Mouse (Mus musculus): ENCODE measurements at regions not wholly inside any gene's neighbourhood (a gene's known extent, or its start where the extent isn't known, plus 50 kb on each side); places are given as distances from the start of the nearest gene placed in this dataset.
"Not testable (repeated sequence)": the region's sequence is repeated elsewhere in the genome, so short reads cannot be mapped to it uniquely, and the experiment has no call there.

DNA sequence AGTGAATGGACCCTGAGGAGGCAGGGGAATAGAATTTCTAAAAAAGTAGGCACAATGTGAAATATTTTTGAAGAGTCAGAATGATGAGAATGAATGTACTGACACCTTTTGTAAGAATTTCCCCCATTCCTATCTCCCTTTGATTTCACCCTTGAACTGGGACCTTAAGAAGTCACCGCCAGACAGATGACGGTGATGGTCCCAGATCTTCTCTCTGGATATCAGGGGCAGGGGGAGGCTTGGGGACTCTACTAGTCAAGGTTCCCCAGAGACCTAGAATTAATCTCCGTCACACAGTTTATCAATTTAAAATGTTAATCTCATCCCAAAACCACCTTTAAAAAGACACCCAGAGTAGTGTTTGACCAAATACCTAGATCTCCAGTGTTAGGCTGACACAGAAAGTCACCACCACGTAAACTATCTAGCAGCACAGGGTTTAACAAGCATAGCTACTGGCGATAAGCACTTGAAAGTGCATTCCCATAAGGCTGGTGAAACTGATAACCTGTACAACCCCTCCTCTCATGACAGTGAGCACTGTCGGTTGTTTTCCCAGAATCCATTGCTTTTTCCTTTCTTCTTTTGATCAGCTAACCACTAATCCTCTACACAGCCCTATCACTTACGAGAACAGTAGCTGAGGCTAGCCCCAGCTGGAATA is 163.5 kb upstream of the Cdkn3 start:
- intact Hi-C loops (cut with DNase I), result no loop called here
- no peak for DNase-seq

DNA sequence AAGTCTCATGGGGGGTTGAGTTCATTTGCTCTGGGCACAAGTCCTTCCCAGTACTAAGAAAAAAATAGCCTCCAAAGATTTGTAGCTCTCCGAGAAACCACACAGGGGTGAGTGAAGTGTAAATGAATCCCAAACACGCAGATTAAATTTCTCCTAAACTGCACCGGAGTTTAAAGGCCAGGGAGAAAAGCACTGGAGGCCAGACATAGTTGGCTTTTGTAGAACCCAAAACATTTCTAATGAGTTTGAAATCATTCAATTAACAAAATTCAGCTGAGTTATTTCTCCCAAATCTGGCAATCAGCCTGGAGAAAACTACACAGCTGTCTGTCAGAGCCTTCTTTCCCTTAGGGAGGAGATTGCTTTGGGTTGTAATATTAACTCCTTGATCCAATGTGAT is 166.2 kb upstream of the Cdkn3 start:
- intact Hi-C loops (cut with DNase I), result no loop called here
- DNase-seq, result no peak

DNA sequence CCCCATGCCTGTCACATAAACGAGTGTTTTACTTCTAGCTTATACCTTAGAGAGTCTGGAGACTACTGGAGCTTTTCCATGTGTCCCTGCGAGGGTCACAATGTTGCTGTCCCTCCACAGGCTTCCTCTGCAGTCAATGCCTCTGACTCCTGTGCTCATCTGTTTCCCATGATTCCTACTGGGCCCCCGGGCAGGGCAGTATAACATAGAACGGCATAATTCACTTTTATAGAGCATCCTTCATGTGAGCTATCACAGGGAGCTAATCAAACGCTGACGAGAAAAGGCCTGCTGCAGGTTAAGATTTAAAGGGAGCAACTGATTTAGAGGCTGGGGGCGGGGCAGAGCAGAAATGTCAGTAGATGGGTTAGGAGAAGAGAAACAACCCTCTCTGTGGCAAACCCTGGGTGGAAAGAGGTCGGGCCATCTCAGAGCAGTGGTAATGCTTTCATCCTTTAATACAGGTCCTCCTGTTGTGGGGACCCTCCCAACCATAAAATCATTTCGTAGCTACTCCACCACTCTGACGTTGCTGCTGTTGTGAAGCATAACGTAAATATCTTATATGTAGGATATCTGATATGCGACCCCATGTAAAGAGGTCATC is 168.5 kb upstream of the Cdkn3 start:
- no peak for DNase-seq
- intact Hi-C loops (cut with DNase I), result no loop called here

DNA sequence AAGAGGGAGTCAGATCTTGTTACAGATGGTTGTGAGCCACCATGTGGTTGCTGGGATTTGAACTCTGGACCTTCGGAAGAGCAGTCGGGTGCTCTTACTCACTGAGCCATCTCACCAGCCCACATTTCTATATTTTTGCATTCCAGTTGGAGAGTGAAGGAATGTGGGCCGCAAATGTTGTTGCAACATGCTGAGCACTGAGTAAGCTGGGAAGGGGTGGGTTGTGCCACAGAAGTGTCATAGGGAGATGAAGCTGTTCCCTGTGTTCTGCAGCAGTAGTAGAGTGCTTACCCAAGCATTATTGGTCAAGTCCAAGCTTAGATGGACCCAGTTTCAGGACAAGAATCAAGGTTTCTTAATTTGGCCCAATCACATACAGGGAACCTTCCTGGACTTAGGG is 169.1 kb upstream of the Cdkn3 start:
- DNase-seq, result no peak
- intact Hi-C loops (cut with DNase I), result no loop called here

DNA sequence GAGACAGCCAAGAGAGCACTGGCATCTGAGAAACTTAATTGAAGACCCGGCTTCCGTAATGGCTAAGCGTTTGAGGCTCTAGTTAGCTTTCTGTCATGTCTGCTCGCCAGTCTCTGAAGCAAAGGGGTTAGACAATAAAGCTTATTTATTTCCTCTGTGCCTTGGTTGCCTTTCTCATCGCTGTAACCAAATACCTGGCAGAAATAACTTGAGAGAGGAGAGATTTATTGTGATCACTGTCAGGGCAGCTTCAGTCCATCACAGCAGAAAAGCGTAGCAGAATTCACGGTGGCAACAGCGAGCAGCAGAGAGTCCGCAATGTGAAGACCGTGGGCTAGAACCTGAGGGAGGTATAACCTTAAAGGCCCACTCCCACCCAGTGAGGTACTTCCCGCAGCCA is 174.2 kb upstream of the Cdkn3 start:
- intact Hi-C loops (cut with DNase I), result no loop called here
- DNase-seq, result no peak

DNA sequence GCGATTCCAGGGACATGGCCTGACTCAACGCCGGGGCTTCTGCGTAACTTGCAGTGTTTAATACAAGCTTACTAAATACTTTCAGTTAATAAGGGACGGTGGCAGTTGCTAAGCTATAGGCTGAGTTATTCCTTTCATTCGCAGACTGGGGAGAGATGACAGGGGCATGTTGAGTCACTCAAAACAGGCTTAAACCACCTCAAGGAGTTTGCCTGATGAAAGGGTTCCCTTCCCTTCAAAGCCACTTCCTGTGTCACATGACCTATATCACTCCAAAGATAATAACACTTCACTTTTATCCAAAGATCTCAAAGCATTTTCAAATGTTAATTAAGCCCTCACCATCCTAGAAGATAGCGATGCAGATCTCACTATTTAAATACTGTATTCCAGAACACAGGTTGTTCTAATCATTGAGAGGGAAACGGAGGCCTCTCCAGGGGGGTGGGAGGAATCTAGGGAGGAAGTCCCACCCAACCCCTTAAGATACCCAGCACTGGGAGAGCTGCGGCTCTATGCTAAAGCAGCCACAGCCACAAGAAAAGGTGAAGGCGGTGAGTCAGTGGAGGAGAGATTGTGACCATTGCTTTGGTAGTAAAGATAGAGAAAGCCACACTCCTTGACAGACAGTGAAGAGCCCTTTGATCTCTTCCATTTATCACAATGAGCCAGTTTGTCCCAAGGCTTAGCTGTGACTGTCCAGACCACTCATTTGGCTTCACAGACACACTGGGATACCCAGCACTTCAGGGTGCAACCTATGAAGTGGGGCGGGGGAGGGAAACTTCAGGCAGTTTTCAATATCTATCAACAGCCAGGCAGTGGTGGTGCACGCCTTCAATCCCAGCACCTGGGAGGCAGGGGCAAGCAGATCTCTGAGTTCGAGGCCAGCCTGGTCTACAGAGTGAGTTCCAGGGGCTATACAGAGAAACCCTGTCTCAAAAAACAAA is 182.0 kb upstream of the Cdkn3 start:
- no peak for DNase-seq
- intact Hi-C loops (cut with DNase I), result no loop called here

DNA sequence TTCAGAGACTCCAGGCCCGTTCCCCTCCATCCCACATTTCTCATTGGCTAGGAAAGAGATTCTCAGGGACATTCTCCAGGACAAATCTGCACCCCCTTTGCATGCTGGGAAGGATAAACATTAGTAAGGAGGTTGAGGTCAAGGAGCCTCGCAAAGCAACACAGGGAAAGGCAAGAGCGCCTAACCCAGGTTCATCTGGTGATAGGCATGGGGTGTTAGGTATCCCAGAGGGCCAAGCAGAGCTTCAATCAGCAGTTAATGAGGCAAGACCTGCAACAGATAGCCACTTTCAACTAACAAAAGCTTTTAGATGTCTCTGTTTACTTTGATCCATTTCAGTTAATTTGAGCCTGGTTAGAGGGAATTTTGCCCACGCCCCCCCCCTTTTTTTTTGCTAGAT is 184.5 kb upstream of the Cdkn3 start:
- no peak for DNase-seq
- intact Hi-C loops (cut with DNase I), result no loop called here

DNA sequence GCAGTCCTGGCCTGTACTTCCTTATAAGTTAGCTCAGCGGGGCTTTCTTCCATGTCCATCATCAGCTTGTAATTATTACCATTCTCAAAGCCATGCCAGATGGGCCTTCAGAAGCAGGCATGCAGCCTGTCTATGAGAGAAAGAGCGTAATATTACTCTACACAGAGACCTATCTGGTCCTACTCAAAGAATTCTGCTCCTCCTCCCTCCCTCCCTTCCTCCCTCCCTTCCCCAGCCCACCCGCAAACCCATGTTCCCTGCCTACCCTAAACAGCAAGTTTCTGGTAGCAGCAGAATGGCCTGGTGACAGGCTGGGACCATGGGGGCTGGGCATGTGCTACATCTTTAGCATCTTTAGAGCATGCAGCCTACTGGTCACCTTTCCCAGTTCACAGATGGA is 184.9 kb upstream of the Cdkn3 start:
- intact Hi-C loops (cut with DNase I), result no loop called here
- no peak for DNase-seq

DNA sequence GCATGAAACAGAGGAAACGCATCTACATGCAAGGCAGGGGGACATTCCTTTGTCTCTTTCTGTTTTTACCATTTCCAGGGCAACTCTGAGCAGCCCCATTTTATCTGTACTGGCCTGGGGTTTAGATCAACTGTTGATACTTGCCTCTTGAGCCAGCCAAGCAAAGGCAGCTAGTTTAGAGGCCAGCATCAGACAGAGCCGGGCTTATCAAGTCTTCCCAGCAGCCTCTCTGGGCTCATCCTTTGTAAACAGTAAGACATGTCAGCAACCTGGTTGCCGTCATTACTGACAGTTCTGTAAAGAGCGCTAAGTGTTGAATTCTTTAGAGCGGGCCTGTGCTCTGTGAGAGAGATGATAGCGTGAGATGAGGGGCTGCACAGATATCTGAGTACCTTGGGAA is 182.9 kb upstream of the Bmp4 start:
- intact Hi-C loops (cut with DNase I), result no loop called here
- DNase-seq, result no peak

DNA sequence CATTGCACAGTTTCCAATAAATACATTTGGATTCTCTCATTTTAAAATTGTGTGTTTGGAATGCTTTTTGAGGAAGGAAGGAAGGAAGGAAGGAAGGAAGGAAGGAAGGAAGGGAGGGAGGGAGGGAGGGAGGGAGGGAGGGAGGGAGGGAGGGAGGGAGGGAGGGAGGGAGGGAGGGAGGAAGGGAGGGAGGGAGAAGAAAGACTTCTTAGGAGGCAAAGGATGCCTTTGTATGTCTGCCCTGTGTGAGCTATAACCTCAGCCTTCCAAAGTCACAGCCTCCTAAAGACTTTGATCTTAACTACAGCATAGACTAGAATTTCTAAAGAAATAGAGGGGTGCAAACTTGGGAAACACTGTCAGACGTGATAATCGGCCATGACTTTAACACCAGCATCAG is 182.5 kb upstream of the Bmp4 start:
- DNase-seq; intact Hi-C loops (cut with DNase I): not testable (repeated sequence)

DNA sequence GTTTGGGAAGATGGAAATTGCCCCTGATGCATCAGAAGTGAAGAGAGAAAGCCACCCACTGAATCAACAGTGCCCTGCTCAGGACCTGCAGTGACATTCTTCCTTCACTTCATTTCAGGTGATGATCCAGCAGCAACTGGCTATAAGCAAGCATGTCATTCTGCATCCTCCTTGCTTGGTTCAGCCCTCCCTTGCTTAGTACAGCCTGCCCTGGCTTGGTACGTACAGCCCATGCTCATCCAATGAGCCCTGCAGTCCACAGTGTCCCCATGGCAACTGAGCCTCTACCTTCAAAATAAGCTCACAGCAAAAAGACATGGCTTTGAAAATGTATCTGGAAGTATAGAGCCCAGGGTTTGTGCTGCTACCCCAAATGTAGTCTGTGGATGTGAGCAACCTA is 181.4 kb upstream of the Bmp4 start:
- intact Hi-C loops (cut with DNase I), result no loop called here
- DNase-seq, result no peak

DNA sequence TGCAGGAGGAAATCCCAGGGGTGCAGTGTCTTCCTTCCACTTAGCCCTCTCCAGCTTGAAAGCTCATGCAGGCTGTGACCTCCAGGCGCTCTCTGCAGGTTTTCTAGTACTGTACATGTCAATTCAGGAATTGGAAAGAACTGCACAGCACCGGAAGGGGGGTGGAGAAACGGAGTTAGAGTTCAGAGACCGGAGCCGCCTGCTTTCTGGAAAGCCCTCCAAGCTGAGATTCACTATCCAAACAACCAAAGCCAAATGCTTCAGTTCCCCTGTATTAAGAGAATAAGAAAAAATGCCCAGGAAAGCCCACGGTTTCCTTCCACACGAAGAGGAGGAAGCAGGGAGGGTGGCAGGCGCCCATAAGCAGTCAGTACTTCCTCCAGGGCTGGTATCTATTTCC is 178.8 kb upstream of the Bmp4 start:
- DNase-seq, result no peak
- intact Hi-C loops (cut with DNase I), result loop anchor here (10.0 kb wide), 2 partner anchors 574 to 694 kb away; no protein-coding TSS in a partner anchor

DNA sequence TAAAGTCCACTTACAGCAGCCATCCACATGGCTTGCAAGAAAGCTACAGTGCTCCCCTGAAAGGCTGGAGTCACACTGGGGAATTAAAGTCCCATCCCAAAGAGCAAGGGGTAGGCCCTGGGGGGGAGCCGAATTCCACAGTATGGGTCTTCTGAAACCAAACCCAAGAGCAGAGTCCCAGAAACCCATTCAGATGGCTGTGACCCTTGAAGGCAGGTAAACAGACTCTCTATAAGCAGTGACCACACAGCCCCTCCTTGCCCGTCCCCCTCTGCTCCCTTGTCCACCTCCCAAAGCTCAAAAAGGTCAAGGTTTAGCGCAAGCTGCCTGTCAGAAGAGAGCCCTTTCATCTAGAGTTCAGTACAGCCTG is 176.9 kb upstream of the Bmp4 start:
- DNase-seq, result no peak
- intact Hi-C loops (cut with DNase I), result loop anchor here (10.0 kb wide), 2 partner anchors 573 to 693 kb away; no protein-coding TSS in a partner anchor

DNA sequence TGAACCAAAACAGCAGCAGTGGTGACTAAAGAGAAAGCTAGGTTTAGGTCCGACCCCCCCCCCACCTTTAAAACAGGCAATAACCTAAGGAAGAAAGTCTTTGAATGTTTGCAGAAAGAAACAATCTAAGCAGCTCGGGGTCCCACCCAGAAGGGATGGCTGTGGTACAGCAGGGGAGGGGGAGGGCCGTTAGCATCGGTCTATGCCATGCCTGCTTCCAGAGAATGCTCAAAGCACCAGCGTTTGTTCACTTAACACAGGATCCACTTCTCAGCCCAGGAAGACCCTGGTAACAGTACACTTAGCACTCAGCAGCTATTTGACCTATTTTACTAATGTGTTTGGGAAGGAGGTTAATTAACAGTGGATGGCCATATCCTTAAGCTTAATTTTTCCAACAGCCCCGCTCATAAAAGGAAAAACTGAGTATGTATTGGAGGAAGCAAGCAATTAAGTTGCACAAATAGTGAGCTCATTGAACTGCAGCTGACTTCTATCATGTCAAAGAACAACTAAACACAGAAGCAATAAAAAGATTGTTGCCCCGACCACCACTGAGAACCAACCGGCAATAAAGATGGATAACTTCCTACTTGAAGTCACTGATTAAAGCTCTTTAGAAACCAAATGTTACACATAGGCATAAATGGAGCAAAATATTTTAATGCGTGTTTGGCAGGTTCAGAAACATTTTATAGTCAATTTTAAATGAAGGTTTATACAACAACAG is 176.4 kb upstream of the Bmp4 start:
- intact Hi-C loops (cut with DNase I), result loop anchor here (10.0 kb wide), 2 partner anchors 572 to 692 kb away; no protein-coding TSS in a partner anchor
- DNase-seq, result no peak

DNA sequence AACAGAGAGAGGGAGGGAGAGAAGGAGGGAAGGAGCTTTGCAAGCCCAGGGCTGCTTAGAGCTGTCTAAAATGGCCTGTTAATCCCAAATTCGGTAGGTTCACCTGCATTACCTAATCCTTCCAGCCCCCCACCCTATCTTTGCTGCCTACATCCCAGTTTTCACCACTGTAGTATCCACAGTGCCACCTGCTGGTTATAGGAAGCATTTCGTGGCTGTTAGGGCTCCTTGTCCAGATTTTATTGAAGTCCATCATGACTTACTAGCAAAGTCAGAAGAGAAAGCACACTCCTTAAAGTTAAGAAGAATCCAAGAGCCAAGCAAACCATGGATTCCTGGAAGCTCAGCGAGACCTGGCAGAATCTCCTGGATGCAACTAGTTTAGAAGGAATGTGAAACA is 174.5 kb upstream of the Bmp4 start:
- intact Hi-C loops (cut with DNase I), result loop anchor here (10.0 kb wide), 2 partner anchors 570 to 690 kb away; no protein-coding TSS in a partner anchor
- peak; percentile 24 for DNase-seq

DNA sequence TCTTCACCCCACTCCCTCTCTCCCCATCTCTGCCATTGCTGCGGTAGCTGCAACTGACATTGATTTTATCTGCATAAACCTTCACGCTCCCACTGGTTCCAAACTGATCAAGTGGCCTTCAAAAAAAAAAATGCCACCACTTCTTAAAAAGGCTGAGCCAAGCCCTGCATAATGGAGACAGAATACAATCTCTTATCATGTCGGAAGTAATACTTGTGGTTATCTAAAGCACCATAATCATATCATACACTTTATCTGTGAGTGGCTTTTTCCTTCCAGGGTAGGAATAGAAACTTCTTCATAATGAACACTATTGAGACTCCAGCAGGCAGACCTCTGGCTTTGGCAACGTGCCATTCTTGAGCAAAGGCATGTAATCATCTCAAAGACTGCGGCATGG is 171.5 kb upstream of the Bmp4 start:
- intact Hi-C loops (cut with DNase I), result loop anchor here (10.0 kb wide), 2 partner anchors 567 to 687 kb away; no protein-coding TSS in a partner anchor
- DNase-seq, result no peak

DNA sequence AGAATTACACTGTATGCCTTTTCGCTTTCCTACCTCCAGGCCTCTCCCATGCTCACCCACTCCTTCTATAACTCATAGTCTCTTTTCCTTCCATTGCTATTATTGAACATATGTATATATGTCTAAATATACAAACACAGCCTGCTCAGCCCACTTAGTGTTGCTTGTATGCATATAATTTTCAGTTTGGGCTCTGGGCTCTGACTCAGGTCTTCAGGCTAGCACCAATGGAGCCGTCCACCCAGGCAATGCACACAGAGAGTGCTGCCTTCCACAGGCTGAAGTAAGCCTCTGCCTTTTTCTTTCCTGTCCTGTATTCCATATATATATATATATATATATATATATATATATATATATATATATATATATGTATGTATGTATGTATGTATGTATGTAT is 162.8 kb upstream of the Bmp4 start:
- intact Hi-C loops (cut with DNase I), result no loop called here
- DNase-seq, result no peak

DNA sequence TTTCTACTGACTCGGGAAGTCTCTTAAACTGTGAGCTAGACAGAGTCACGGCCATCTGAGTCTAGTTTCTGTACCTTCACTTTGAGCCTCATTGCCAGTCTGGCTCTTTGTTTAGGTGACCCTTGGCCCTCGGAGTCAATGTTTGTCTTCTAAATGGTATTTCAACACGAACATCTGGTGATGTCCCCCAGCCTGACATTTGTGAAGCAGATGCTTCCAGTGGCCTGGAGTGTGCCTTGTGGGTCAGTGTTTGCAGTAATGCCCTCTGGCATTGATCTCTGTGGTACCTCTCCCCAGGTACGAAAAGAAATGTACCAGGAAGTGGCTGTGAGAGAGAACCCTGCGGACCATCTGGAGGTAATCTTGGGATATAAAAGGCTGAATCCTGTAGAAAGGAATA is 155.7 kb upstream of the Bmp4 start:
- intact Hi-C loops (cut with DNase I), result no loop called here
- DNase-seq, result no peak

DNA sequence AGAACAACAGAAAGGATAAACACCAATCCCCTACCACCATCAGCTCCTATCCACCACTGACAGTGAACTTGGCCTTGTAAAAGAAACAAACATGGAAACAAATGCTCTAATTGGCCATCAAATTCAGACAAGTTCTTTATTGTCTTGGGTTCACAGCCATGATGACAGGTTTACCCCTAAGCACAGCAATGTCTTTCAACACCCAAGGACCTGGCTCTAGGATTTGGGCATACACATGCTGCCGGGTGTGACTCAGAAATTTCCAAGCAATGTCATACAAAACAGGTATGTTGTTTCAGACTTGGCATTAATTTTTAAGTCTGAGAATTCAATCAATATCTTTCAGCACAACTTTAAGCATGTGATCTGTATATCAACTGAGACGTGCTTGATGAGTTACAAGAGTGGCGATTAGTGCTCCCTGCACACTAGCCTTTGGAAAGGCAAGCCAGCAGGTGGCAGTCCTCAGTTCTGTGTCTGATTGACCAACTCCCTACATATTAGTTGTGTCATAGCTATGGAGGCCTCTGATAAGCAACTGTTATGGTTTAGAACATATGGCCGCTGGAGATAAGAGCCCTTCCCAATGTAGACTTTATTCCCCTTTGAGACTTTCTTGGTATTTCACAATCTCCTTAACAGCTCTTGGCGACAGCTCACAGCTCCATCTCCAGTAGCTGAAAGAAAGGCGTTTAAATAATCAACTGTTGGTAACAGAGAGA is 149.2 kb upstream of the Bmp4 start:
- intact Hi-C loops (cut with DNase I), result no loop called here
- DNase-seq, result no peak

Measured in left cerebral cortex, postnatal 4 days (tissue).